Mouse (Mus musculus) midbrain, embryonic 12.5 days (tissue): ENCODE measurements around the gene Dync1li1. TPM values are rescaled to one million over a fixed set of nuclear protein-coding genes. Genes with fewer than 3 reads are reported as not detected.

Experiments
- ATAC-seq: fragments of 200-750 bp; cut with Nextera tagmentation; 2 replicates; pipeline ENCODE4 v1.8.0; 2017; ENCODE audit warnings: low read depth, moderate TSS enrichment, moderate library complexity; ENCODE audit not compliant: low FRiP score
- H3K27ac ChIP-seq: fragments of 300-500 bp; sonication (generic); replicated peaks from 2 replicates; pipeline ENCODE4 v1.5.1; 2016; ENCODE audit warnings: mild to moderate bottlenecking
- H3K27me3 ChIP-seq: fragments of 300-500 bp; sonication (generic); 2 replicates; pipeline ENCODE4 v1.6.1; 2016; ENCODE audit warnings: mild to moderate bottlenecking
- H3K36me3 ChIP-seq: fragments of 300-500 bp; sonication (generic); 2 replicates; pipeline ENCODE4 v1.6.1; 2016
- H3K4me1 ChIP-seq: fragments of 300-500 bp; sonication (generic); 2 replicates; pipeline ENCODE4 v1.6.1; 2016
- H3K4me2 ChIP-seq: fragments of 300-500 bp; sonication (generic); replicated peaks from 2 replicates; pipeline ENCODE4 v1.6.1; 2016; ENCODE audit warnings: mild to moderate bottlenecking, moderate library complexity
- H3K4me3 ChIP-seq: fragments of 300-500 bp; sonication (generic); 2 replicates; pipeline ENCODE4 v1.5.1; 2016; ENCODE audit warnings: mild to moderate bottlenecking
- H3K9ac ChIP-seq: fragments of 300-500 bp; sonication (generic); replicated peaks from 2 replicates; pipeline ENCODE4 v1.6.1; 2016; ENCODE audit warnings: mild to moderate bottlenecking, moderate library complexity
- H3K9me3 ChIP-seq: fragments of 300-500 bp; sonication (generic); 2 replicates; pipeline ENCODE4 v1.6.1; 2016; ENCODE audit warnings: mild to moderate bottlenecking
- WGBS: fragments of 180-500 bp; shearing (Covaris S2); methylation state at CpG from one replicate; pipeline ENCODE4 v1.1.7; 2016; 5-methylcytosine and 5-hydroxymethylcytosine counted together
- polyA plus RNA-seq: library from polyadenylated mRNA; unstranded; fragments of >200 nt; fragmentation: Nextera tagmentation; extraction: Ambion mirVana; gene quantifications from 2 replicates; pipeline ENCODE4 v1.2.1, GENCODE M21; 2016

Dync1li1 gene
- polyA plus RNA-seq, 1 experiment from 2014 or later, result 133 TPM

DNA sequence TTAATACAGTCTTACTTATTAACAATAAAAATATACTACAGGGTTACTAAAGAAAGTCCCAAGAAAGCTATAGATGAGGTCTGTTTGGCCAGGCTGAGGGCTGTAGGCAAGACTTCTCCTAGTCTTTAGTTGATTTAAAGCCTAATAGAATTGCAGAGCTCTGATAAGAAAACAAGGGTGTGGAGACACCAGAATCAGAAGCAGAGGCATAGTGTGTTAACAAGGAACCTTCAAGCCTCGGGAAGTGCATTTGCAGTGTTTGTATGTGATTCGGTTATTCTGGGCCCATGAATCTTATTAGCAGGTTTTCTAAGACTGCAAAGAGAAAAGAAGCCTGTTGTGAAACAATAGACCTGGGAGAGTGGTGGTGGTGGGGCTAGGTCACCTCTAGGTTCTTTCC is 44.6 kb downstream of the Dync1li1 start:
- ATAC-seq, result no peak
- Histone ChIP-seq H3K36me3 (no peaks in the 10 kb centered on the region), H3K9ac (no peak overlapping the region), H3K27ac (no peak overlapping the region), H3K4me1 (peaks cover 16% of the 10 kb centered on the region), H3K27me3 (no peaks in the 10 kb centered on the region), H3K9me3 (no peaks in the 10 kb centered on the region), H3K4me2 (no peak overlapping the region), H3K4me3 (no peak overlapping the region)
- 80% methylated on average over 2 of the region's 2 CpGs for WGBS

DNA sequence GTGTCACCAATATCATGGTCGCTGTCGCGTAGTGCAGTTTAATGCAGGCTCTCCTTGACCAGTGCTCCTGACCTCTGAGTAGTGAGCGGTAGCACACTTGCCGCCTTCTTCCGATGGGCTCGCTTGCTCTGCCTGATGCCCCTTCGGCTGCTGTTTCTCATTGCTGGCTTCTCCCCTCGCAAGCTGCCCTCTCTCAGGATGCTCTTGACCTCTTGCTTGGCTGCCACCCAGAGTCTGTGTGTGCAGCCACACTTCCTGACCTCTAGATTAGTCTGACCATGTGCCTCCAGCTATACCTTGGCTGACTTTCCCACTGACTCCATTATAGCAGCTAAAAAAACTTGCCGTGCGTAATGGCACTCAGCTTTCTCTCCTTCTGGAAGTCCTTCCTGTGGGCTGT is 47.9 kb downstream of the Dync1li1 start:
- Histone ChIP-seq H3K4me3 (no peak overlapping the region), H3K9ac (no peak overlapping the region), H3K36me3 (peaks cover 10% of the 10 kb centered on the region; the same call in 1 of the 2 replicates), H3K27me3 (no peaks in the 10 kb centered on the region), H3K9me3 (no peaks in the 10 kb centered on the region), H3K4me2 (no peak overlapping the region), H3K27ac (no peak overlapping the region), H3K4me1 (peaks cover 16% of the 10 kb centered on the region)
- WGBS, result 78% methylated on average over 11 of the region's 11 CpGs
- no peak for ATAC-seq

DNA sequence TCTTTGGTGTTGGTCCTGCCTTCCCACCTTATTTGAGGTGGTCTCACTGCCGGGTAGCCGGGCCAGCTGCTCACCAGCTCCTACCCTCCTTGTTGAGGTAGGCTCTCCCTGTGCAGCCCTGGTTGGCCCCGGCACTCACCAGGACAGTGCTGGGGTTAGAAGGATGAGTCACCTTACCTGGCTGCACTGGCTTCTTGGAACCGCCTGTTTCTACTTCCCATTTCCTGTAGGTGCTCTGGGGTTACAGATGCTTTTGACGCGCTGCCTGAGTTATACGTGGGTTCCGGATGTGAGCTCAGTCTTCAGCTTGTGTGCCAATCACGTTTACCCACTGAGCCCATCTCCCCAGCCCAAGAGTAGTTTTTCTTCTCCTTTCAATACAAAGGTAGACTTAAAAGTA is 51.7 kb downstream of the Dync1li1 start:
- no peak overlapping the region for H3K4me2 ChIP-seq

DNA sequence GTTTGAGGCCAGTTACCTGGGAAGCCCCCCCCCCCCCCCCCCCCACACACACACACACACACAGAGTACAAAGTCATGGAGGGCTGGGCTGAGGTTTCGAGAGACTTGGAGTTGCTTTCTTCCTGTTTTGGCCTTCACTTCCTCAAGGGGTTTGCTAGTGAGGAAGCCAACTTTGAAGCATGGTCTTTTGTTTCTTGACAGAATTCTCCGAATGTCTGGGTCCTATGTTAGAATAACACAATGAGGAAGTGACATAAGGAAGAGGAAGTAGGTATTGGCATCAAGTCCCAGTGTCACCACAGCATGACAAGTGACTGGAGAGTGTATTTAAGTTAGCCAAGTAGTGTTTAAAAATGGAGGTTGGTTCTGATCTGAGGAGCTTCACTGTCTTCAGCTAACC is 54.1 kb downstream of the Dync1li1 start:
- Histone ChIP-seq H3K27ac (no peak overlapping the region), H3K4me1 (no peaks in the 10 kb centered on the region), H3K9me3 (no peaks in the 10 kb centered on the region), H3K9ac (no peak overlapping the region), H3K27me3 (no peaks in the 10 kb centered on the region), H3K4me2 (no peak overlapping the region), H3K36me3 (peaks cover 30% of the 10 kb centered on the region), H3K4me3 (no peak overlapping the region)
- no peak for ATAC-seq
- 79% methylated on average over 2 of the region's 2 CpGs for WGBS

More for the DNA sequence above, 51.7 kb downstream of the Dync1li1 start:
- H3K4me1 ChIP-seq, result no peaks in the 10 kb centered on the region
- H3K4me3 ChIP-seq, result no peak overlapping the region
- H3K9ac ChIP-seq, result no peak overlapping the region
- no peak for ATAC-seq
- peaks cover 15% of the 10 kb centered on the region; the same call in 1 of the 2 replicates for H3K36me3 ChIP-seq
- H3K27ac ChIP-seq, result no peak overlapping the region
- no peaks in the 10 kb centered on the region for H3K9me3 ChIP-seq
- 91% methylated on average over 9 of the region's 9 CpGs for WGBS
- H3K27me3 ChIP-seq, result no peaks in the 10 kb centered on the region

DNA sequence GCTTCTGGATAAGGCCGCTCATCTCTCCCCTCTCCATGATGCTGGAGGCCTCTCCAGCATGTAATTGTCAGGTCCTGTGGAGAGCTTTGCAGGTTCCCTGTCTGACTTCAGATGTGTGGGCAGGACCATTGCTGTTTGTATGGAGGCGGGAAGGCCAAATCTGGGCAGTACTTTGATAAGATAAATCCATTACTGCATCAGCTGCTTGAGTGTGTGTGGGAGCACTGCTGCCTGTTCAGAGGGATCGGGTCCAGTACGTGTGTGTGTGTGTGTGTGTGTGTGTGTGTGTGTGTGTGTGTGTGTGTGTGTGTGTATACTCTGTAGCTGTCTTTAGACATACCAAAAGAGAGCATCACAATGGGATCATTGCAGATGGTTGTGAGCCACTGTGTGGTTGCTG is 56.6 kb downstream of the Dync1li1 start:
- WGBS, result 92% methylated on average over 4 of the region's 4 CpGs
- ATAC-seq, result no peak
- peaks cover 37% of the 10 kb centered on the region for H3K36me3 ChIP-seq
- no peaks in the 10 kb centered on the region for H3K4me1 ChIP-seq
- no peak overlapping the region for H3K9ac ChIP-seq
- H3K4me2 ChIP-seq, result no peak overlapping the region
- H3K27me3 ChIP-seq, result no peaks in the 10 kb centered on the region
- H3K9me3 ChIP-seq, result no peaks in the 10 kb centered on the region
- no peak overlapping the region for H3K27ac ChIP-seq
- no peak overlapping the region for H3K4me3 ChIP-seq

DNA sequence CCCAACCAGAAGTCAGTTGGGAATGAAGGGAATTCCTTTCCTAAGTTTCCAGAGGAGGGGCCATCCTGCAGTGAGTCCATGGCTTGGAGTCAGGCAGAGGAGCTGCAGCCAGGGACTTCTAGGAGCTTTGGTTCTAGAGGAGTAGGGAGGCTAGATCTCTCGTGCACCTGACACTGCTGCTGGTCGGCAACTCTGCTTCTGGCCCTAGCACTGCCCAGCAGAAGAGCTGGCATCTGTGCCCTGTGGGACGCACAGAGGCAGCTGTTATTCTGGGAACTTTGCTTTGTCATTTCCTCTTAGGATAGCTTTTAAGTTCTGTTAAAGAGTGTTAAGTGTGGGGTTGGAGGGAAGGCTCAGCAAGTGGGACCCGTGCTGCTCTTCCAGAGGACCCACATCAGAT is 57.1 kb downstream of the Dync1li1 start:
- Histone ChIP-seq H3K4me2 (no peak overlapping the region), H3K4me1 (no peaks in the 10 kb centered on the region), H3K4me3 (no peak overlapping the region), H3K9me3 (no peaks in the 10 kb centered on the region), H3K36me3 (peaks cover 37% of the 10 kb centered on the region), H3K9ac (no peak overlapping the region), H3K27ac (no peak overlapping the region), H3K27me3 (no peaks in the 10 kb centered on the region)
- ATAC-seq, result no peak
- WGBS, result 85% methylated on average over 4 of the region's 4 CpGs

DNA sequence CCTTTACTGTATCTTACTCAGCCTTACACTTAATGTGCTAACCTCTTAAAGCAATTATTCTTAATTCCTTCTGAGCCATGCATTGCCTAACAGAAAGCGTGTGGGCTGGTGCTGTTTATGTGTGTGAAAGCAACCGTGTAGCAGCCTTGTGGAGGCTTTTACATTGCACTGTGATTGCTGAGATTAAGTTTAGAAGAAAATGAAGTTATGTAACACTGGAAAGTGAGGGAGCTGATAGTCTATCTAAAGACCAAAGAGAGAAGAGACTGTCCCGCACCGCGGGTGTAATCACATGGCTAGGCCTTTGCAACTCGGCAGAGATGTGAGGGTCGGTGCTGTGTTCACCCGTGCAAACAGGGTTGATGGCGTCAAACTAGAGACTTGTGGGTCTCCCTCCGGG is 58.4 kb downstream of the Dync1li1 start:
- H3K27me3 ChIP-seq, result no peaks in the 10 kb centered on the region
- no peaks in the 10 kb centered on the region for H3K4me1 ChIP-seq
- H3K36me3 ChIP-seq, result peaks cover 33% of the 10 kb centered on the region
- no peak for ATAC-seq
- WGBS, result 87% methylated on average over 10 of the region's 10 CpGs
- no peak overlapping the region for H3K4me2 ChIP-seq
- no peaks in the 10 kb centered on the region for H3K9me3 ChIP-seq
- H3K4me3 ChIP-seq, result no peak overlapping the region
- H3K9ac ChIP-seq, result no peak overlapping the region
- no peak overlapping the region for H3K27ac ChIP-seq

DNA sequence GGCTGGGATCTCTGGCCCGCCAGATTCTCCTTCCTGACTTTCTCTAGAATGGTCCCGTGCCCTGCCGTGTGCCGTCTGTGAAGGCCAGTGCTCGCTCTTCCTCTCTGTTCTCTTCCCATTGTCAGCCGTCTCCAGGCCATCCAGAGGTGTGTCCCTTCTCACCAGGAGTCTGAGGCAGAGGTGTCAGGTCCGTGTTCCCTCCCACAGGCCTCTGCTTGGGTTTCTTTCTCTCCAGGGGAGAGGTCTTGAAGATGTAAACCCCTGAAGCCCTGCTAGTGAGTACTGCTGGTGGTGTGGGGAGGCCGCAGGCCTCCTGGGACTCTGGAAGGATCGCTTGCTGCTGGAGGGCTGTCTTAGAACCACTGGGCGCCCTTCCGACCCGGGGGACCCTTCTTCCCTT is 58.9 kb downstream of the Dync1li1 start:
- Histone ChIP-seq H3K4me3 (no peak overlapping the region), H3K27me3 (no peaks in the 10 kb centered on the region), H3K4me1 (0 out of 2 replicates have a peak, but pooled peaks cover 3% of the 10 kb centered on the region), H3K36me3 (peaks cover 33% of the 10 kb centered on the region), H3K4me2 (no peak overlapping the region), H3K9me3 (no peaks in the 10 kb centered on the region), H3K9ac (no peak overlapping the region), H3K27ac (no peak overlapping the region)
- no peak for ATAC-seq
- 86% methylated on average over 12 of the region's 12 CpGs for WGBS

DNA sequence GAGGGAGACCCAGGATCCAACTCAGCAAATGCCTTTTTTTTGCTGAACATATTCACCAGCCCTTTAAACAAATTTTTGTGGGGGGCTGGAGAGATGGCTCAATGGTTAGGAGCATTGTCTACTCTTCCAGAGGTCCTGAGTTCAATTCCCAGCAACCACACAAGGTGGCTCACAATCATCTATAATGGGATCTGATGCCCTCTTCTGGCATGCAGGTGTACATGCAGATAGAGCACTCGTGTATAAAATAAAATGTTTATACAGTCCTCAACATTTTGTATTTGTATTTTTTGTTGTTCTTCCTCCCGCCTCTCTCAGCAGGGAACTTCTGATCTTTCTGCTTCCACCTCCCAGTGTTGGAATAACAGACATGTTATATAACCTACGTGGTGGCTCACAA is 63.0 kb downstream of the Dync1li1 start:
- WGBS, result 78% methylated on average over 3 of the region's 3 CpGs
- H3K4me3 ChIP-seq, result no peak overlapping the region
- H3K36me3 ChIP-seq, result peaks cover 25% of the 10 kb centered on the region
- no peak overlapping the region for H3K27ac ChIP-seq
- no peaks in the 10 kb centered on the region for H3K27me3 ChIP-seq
- no peak for ATAC-seq
- no peak overlapping the region for H3K4me2 ChIP-seq
- H3K4me1 ChIP-seq, result peaks cover 12% of the 10 kb centered on the region
- no peak overlapping the region for H3K9ac ChIP-seq
- no peaks in the 10 kb centered on the region for H3K9me3 ChIP-seq

DNA sequence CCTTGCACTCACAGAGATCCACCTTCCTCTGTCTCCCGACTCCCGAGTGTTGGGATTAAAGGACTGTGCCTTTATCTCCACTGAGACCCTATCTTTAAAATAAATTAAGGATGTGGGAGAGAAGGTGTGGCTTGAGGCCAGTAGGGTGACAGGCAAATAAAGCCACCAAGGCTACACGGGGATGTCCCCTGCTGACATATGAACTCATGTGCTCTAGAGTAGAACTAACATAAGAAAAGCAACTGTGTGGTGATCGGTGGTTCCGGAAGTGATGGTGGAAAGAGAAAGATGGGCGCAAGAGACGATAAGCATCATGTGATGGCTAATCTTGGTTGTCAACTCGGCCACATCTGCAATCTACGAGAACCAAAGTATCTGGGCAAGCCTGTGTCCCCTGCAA is 63.7 kb downstream of the Dync1li1 start:
- 82% methylated on average over 9 of the region's 9 CpGs for WGBS
- H3K36me3 ChIP-seq, result peaks cover 18% of the 10 kb centered on the region
- peak overlapping the region; percentile 81 for H3K4me2 ChIP-seq
- 0 out of 2 replicates have a peak overlapping the region, but pooled peaks have one; percentile 64 for H3K27ac ChIP-seq
- peaks cover 12% of the 10 kb centered on the region for H3K4me1 ChIP-seq
- no peak overlapping the region; the same call in 1 of the 2 replicates for H3K4me3 ChIP-seq
- no peaks in the 10 kb centered on the region for H3K27me3 ChIP-seq
- ATAC-seq, result no peak
- no peaks in the 10 kb centered on the region for H3K9me3 ChIP-seq
- no peak overlapping the region for H3K9ac ChIP-seq

DNA sequence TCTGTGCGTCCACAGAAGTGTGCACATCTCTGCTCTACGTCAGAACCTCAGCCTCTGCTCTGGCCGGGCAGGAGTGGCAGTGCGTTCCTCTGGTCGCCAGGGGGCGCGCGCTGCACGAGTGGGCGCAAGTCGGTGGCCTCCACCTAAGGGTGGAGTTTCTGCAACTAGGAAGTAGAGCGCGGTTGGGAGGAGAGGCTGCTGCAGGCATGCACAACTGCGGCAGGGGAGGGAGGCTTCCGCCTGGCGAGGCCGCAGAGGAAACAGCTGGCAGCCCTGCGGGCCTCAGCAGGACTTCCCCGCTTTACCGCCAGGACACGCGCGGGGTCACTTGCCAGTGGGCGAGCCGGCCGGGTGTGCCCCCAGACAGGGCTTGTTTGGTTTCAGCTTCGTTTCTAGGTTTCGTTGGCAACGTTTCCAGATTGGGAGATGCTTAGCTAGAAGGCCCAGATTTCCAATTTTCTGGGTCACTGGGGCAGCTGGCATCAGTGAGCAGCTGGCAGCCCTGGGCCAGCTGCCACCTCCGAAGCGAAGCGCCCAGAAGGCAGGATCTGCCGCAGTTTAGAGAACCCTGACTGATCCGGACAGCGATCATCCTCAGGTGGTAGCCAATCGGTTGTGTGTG is 64.4 kb downstream of the Dync1li1 start:
- Histone ChIP-seq H3K9me3 (no peaks in the 10 kb centered on the region), H3K4me1 (peaks cover 12% of the 10 kb centered on the region), H3K4me3 (peak overlapping the region; percentile 51), H3K4me2 (peak overlapping the region; percentile 81), H3K36me3 (peaks cover 11% of the 10 kb centered on the region; the same call in 1 of the 2 replicates), H3K27me3 (no peaks in the 10 kb centered on the region), H3K27ac (peak overlapping the region; percentile 64), H3K9ac (peak overlapping the region; percentile 70)
- peak; percentile 92 for ATAC-seq
- WGBS, result 8% methylated on average over 36 of the region's 36 CpGs

DNA sequence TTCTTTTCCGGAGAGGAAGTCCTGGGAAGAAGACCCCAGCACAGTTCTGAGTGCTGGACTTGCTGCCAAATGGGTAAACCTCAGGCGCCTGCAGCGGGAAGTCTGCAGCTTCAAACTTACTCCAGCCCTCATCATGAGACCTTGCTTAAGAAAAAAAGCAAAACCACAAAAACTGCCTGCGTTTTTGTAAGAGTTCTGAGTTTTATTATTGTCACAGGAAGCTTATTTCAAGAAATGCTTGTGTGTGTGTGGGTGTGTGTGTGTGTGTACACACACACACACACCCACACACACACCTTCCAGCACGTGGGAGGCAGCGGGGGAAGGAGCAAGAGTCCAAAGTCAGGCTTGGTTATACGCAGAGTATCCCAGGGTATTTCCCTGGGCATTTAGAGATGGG is 69.7 kb downstream of the Dync1li1 start:
- 79% methylated on average over 7 of the region's 7 CpGs for WGBS
- peaks cover 8% of the 10 kb centered on the region for H3K36me3 ChIP-seq
- peaks cover 3% of the 10 kb centered on the region for H3K4me1 ChIP-seq
- no peak for ATAC-seq
- H3K4me3 ChIP-seq, result no peak overlapping the region
- no peaks in the 10 kb centered on the region for H3K9me3 ChIP-seq
- no peak overlapping the region for H3K9ac ChIP-seq
- no peak overlapping the region for H3K27ac ChIP-seq
- H3K27me3 ChIP-seq, result no peaks in the 10 kb centered on the region
- H3K4me2 ChIP-seq, result no peak overlapping the region

DNA sequence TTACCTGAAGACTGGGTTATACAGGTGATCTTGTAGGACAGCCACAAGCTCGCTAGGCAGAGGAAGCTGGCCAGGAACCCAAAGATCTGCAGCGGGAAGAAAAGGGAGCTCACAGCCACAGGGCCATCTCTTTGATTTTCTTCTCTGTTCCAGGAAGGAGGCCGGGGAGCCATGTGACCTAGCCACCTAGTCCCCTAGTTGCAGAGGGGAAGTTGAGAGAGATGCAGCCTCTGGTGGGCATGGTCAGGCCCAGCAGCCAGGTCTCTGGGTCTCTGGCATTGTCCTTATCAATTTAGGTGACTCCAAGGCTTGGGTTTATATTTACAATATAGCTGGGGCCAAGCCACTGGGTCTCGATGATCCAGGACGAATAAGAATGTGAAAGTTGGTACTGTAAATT is 70.2 kb downstream of the Dync1li1 start:
- peaks cover 8% of the 10 kb centered on the region for H3K36me3 ChIP-seq
- no peak overlapping the region for H3K27ac ChIP-seq
- no peak overlapping the region for H3K4me3 ChIP-seq
- no peak overlapping the region for H3K4me2 ChIP-seq
- ATAC-seq, result no peak
- WGBS, result 94% methylated on average over 5 of the region's 5 CpGs
- 0 out of 2 replicates have a peak, but pooled peaks cover 3% of the 10 kb centered on the region for H3K4me1 ChIP-seq
- no peak overlapping the region for H3K9ac ChIP-seq
- no peaks in the 10 kb centered on the region for H3K9me3 ChIP-seq
- H3K27me3 ChIP-seq, result no peaks in the 10 kb centered on the region
